Mouse (Mus musculus): ENCODE data around the gene Sowahc. TPM values are rescaled to one million over a fixed set of nuclear protein-coding genes. Genes with fewer than 3 reads are reported as not detected.

Gene Sowahc
- polyA plus RNA-seq (2015; fragmentation: Nextera tagmentation; extraction: Ambion mirVana) = 2.3 and 2.4 TPM in 2 replicates

DNA sequence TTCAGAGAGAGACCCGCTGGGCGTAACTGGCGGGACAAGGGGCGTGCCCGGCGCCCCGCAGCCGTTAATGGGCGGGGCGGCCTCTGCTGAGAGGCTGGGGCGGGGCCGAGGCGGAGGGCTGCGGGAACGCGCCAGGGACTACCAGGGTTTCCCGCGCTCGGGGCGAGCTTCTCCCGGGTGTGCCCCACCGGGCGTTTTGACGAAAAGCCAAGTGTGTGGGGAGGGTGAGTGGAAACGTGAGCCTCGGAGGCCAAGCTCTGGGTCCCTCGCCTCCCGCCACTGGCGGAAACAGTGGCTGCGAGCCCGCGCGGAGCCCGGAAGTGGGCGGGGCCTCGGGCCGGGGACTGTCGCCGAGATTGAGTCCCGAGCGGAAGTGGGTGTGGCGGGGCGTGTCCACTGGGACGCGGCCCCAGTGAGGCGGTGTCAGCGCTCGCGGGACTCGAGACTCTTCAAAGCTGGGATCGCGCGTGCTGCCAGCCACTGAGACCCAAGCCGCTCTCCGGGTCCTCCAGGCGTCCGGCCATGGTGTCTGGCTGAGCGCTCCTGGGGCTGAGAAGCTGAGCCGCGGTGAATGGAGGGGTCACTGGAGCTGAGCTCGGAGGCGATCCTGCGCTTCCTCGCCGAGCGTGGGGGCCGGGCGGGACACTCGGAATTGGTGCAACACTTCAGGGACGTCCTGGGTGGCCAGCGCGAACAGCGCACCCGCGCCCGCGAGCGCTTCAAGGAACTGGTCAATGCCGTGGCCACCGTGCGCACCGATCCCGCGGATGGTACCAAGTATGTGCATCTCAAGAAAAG is at the start of gene Sowahc, which contains the start of gene Sept10:
Sowahc (plus strand) TSS at position 481 of the 798 bp plus-strand sequence.
Sept10 (minus strand) TSS at position 375 of the 798 bp plus-strand sequence.
- DNase-seq (ENCODE audit: low spot score) = peak; percentile 95

DNA sequence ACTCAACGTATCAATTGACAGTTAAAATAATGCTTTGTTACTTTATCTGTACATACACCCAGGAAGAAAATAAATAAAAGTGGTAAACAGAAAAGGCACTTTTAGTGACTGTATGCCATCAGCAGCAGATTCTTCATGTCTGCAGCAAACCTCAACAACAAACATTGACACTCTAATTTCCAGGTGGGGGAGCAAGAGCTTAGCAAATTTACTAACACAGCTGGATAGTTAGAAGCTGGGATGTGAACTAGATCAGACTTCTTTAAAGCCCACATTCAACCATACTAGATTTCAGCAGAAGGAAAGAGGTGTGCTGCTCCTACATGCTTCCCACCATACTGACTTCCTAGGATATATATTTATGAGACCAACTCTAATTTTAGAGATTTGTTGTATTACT is 49.2 kb upstream of the Sowahc start:
- no peak for DNase-seq (ENCODE audit: low spot score)

DNA sequence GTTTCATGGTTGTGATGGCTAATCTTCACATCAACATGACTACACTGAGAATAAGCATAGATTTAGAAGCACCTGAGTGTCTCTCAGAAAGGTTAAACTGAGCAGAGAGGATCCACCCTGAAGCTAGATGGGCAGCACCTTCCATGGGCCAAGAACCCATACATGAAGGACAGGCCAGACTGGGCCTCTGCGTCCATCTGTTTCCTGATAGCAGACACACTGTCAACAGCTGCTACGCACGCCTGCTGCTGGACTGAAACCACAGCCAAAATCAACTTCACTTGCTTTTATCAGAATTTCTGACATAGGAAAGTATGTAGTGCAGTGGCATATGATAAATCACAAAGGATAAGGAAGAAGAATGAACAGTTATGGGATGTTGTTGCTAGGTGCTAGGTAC is 42.1 kb upstream of the Sowahc start:
- DNase-seq (ENCODE audit: low spot score) = no peak

DNA sequence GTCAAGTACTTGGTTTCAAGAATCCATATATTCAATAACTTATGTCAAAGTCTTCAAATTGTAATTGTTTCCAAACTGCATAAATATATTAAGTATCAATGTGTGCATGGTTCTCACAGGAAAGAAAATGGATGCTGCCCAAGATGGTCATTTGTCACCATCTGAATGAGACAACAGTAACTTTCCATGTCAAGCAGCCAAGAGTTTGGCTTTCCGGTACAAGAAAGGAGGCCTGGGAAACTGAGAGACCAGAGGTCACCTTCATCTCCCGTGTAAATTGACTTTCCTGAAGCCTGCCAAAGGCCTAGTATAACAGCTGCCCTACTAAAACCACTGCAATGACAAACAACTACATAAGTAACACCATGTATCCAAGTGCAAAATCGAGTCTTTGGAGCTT is 39.4 kb upstream of the Sowahc start:
- DNase-seq (ENCODE audit: low spot score) = no peak

DNA sequence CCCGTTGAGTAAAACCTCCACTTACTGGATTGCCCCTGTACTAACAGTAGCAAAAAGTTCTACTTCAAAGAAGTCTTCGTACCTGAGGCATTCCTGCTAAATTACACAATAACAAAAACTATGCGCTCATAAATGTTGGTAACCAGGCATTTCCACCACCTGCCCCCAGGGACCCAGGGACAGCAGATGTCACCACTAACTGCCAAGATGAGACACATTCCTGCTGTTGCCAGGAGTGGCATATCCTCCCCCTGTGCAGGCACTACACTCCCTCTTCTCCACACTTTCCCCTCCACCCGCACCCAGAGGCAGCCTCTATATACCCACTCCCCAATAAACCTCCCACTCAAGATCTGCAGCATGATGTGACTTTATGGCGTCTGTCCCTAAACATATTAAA is 26.9 kb upstream of the Sowahc start:
- DNase-seq (ENCODE audit: low spot score) = no peak

DNA sequence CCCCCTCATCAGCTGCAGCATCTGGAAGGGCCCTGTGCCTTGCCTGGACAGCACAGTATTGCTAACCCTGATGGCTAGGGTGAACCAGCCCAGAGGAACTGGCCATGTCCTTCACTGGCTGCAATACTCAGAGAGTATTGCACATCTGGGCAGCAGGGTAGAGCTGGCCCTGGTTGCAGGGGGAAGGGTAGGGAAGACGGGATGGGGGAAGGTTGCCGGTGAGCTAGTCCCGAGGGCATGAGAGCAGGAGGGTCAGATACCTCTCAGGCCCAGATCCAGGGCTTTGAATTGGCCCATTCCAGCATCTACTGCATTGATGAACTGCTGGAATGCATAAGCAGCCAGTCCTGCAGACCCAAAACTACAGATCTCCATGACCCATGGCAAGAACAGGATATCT is 25.0 kb upstream of the Sowahc start:
- no peak for DNase-seq (ENCODE audit: low spot score)

DNA sequence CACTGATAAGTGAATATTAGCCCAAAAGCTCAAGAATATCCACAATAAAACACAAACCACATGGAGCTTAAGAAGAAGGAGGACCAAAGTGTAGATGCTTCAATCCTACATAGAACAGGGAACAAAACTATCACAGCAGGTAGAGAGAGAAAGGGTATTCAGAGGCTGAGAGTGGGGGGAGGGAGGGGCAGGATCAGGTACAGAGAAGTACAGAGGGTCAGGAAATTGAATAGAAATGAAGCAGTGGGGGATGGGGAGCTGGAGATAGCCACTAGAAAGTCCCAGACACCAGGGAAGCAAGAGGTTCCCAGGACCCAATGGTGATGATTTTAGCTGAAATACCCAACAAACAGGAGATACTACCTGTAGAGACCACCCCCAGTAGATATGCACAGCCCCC is 21.7 kb upstream of the Sowahc start:
- no peak for DNase-seq (ENCODE audit: low spot score)

DNA sequence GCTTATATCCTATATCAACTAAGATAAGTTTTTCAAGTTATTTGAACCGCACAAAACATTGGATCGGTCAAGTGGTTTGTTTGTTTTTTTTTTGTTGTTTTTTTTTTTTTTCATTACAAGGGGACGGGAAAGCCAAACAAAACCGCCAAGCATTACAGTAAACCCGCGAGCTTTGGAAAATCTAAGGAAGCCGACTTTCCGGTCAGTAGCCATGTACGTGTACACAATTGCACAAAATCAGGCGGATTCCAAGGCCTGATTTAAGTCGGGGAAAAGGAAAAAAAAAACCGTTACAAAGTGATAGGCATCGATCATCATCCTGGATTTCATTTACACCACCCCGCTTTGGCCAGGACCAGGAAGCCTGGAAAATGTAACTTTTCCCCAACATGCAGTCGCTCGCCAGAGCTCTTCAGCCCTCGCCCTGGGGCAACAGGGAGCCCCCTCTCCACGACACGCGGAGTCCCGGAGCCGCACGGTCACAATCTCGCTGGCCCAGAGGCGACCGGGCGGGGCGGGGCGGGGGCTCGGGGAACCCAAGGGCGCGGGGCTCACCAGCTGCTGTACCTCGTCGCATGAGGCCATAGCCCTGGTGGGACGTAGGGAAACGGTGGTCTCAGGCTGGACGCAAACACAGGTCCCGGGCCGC is 805 bp upstream of the Sowahc start:
- DNase-seq (ENCODE audit: low spot score) = no peak

DNA sequence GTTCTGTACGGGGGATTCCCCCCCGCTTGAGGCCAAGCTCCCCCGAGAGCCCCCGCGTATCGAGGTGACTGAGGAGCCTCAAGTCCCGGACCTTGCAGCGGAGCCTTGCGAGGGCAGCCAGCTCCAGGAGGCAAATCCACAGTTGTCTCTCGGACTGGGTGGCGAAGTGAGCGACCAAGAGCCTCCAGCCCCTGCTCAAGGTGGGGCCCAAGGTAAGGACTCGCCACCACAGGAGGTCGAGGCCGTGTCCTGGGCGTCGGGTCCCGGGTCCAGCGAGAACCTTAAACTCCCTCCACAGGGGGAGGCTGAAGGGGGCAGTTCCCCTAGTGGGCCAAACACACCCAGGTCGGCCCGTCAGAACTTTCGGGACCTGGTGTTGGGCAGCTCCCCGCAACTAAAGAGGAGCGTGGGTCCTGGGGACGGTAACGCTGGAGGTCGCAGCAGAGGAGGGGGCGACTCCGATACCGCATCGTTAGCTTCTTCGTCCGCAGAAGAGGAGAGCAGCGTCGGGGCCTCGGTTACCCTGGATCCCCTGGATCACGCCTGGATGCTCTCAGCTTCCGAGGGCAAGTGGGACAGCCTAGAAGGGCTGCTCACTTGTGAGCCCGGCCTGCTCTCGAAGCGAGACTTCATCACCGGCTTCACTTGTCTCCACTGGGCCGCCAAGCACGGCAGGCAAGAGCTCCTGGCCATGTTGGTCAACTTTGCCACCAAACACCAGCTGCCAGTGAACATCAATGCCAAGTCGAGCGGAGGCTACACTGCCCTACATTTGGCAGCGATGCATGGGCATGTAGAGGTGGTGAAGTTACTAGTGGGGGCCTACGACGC is 733 bp downstream of the Sowahc start:
- peak; percentile 3 for DNase-seq (ENCODE audit: low spot score)

DNA sequence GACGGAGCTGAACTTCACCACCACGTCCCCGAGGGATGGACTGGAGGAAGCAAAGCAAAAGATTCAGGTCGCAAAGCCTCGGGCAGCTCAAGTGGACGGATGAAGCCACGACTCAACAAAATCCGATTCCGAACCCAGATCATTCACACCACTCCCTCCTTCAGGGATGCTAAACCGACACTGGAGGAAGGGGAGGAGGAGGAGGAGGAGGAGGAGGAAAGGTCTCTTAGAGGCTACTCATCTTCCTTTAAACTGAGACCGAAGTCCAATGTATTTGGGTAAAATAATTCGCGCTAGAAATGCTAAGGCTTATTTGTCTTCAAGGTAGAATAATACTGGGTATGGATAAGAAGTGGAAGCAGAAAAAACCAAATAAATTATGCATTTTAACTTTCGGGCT is 1.5 kb downstream of the Sowahc start:
- no peak for DNase-seq (ENCODE audit: low spot score)

DNA sequence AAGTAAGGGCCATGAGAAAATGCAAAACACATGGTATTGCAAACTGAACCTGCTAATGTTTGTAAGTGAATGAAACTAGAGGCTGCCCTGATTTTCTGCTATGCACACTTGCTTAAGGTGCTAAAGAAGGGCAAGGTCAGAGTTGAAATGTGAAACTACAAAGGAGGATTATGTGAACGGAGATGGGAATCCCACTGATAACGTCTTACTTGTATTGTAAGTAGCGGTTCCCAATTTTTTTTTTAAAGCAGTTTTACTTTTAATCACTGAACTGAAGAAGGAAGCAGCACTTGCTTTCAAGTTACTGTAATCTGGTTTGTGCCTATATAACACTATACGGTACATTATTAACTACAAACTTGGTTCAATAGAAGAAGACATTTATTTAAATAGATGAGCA is 2.1 kb downstream of the Sowahc start:
- DNase-seq (ENCODE audit: low spot score) = no peak

DNA sequence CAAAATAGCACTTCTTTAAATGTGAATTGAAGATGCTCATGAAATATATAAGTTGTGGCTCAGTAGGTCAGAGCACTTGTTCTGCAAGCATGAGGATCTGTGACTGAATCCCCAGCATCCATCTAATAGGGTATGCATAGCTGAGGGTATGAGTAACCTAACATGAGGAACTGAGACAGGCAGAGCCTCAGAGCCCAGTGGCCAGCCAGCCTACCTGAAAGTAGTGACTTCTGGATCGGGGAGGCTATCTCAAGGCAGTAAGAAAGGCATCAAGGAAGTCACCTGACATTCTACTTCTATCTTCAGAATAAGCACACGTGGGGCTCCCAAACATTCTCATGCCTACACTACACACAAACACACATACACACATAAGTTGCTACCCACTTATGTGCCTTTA is 3.4 kb downstream of the Sowahc start:
- DNase-seq (ENCODE audit: low spot score) = no peak

DNA sequence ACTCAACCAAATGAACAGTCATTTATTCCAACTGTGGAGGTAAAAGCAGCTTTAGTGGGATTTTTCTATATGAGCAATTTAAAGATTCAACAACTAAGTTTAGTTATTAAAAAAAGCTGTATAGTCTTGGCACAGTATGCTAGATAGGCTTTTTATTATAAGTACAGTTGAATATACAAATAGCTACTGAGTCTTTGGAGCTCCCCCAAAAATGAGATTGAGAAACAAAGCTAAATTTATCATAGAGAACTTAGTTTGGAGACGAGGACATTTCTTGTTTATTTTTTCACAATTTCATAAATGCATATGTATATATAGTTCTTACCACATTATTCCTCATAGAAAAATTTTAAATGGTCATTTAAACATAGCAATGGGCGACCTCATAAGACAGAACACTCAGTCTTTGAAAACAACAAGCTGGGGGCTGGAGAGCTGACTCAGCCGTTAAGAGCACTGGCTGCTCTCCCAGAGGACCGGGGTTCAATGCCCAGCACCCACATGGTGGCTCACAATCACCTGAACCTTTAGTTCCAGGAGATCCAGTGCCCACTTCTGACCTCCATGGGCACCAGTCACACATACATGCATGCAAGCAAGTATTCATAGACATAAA is 7.6 kb downstream of the Sowahc start:
- DNase-seq (ENCODE audit: low spot score) = no peak

DNA sequence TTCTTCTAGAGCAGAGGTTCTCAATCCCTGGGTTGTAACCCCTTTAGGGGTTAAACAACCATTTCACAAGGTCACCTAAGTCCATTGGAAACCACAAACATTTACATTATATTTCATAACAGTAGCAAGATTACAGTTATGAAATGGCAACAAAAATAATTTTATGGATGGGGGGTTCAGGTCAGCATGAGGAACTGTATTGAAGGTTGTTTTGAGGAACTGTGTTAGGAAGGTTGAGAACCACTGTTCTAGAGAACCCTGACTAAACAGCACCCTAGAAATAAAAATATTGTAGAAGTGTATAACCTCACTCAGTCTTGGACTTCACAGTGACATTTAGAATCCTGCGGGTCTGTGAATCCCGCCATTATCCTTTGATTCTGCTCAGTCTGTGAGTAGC is 13.5 kb downstream of the Sowahc start:
- no peak for DNase-seq (ENCODE audit: low spot score)

DNA sequence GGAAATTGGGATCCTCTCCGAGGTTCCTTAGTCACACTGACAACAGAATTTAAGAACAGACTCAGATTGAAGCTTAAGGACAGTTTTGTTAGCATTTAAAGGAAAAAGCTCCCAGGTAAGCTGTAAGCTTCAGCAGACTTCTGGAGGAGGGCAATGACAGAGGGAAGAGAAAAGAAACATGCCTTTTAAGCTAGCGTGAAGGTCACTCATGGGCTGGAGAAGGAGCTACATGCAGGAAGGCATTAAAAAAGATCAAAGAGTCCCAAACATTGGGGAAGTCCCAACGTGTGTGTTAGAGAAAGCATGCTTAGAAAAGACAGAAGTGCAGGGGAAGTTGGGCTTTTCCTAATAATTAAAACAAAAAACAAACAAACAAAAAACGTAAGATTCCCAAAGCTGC is 14.1 kb downstream of the Sowahc start:
- no peak for DNase-seq (ENCODE audit: low spot score)

DNA sequence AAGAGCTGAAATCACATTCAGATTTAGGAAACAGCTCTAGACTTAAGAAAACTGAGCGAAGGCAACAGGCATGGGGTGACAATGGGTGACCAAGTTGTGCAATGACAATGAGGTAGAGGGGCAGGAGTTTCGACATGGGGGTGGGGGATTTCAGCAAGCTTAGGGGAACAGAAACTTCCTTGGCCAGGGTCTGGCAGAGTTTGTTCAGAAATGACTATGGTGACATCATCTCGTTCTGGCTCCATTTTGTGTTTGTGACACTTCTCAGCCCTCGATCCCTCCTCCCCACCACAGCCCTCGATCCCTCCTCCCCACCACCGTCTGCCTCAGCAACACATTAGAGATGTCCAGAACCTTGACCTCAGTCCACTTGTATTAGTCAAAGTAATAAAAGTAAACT is 14.7 kb downstream of the Sowahc start:
- DNase-seq (ENCODE audit: low spot score) = no peak

DNA sequence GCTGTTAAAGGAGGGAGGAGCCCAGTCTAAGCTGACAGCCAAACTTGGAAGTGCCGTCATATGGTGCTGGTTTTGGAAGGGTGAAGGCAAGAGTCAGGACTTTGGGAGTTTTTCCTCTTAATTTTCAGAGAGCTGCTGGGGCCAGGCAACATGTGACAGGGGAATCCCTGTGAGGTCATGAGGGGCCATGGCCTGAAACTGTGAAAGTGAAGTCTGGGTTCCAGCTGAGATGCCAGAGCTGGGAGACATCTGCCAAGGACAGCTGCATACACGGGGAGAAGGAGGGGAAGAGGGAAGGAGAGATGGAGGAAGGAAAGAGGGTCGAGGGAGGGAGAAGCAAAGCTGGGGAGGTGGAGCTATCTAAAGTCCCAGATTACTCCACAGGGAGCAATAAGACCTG is 16.0 kb downstream of the Sowahc start:
- DNase-seq (ENCODE audit: low spot score) = no peak

DNA sequence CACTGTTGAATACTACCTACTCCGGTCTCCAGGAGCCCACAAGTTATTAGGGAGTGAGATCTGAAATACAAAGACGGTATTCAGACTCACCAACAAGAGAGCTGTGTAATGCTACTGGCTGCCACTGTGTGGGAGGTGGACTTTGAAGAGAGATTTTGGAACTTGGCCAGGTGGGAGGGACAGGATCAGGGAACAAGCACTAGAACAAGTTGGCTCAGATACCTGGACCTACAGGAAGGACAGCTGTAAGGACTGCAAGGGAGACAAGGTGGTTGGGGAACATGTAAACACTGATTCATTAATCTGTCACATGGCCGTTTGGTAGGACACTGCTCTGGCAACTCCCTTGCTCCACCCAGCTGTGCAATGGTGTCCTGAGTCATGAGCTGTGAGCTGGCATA is 19.4 kb downstream of the Sowahc start:
- DNase-seq (ENCODE audit: low spot score) = no peak

DNA sequence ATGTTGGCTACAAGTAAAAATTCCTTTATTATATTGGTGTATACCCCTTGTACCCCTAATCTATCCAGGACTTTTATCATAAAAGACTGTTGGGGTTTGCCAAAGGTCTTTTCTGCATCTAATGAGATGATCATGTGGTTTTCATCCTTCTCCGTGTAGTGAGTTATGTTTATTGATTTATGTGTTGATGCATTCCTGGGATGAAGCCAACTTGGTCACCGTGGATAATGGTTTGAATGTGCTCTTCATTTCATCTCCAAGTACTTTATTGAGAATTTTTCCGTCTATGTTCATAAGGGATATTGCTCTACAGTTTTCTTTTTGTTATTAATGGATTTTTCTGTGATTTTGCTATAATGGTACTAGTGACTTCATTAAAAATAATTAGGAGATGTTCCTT is 27.8 kb downstream of the Sowahc start:
- no peak for DNase-seq (ENCODE audit: low spot score)

DNA sequence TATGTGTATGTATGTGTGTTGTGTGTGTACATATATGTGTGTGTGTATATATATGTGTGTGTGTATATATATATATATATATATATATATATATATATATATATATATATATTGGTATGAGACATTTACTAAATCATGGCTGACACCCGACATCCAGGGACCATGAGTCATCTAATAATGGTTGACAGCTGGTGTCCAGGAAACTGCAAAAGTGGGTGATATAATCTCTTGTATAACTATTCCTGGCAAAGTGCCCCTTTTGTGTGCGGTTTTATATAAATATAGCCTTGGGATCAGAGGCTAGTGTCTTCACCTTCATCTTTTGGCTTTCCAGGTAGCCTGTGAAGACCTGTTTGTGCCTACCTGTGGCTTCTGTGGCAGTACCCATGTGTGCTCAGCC is 28.9 kb downstream of the Sowahc start:
- DNase-seq (ENCODE audit: low spot score) = no peak

DNA sequence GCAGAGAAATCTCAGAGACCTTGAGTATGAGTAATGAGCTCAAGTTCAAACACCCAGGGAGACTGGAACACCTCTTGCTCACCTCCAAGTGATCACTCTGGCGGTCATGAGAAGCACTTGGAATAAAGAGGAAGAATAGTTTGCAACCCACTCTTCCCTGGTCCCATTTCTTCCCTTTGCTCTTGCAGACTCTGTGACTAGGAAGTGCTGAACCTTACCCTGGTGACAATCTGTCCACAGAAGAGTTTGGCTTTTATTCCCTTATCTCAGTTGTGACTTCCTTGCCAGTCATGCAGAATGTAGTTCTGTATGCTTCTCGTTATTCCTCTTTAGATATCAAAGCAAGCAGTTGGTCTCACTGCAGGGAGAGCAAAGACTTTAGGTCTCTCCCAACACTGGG is 30.2 kb downstream of the Sowahc start:
- DNase-seq (ENCODE audit: low spot score) = no peak

DNA sequence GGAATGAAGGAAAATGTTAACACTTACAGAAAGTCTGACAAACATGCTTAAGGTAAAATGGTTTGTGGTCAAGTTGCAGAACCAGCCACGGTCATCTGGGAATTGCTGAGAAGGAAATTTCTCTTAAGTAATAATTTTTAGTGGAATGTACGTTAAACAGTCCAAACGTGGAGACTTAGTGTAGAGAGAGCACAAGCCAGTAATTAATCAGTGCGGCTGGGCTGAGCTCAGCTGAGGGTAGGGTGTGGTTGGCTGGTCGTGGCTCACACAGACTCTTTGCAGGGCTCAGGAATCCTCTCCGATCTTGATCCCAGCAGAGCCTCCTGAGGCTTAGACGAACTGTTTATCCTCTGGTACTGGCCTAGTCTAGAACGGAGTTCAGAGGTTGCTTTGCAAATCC is 30.6 kb downstream of the Sowahc start:
- DNase-seq (ENCODE audit: low spot score) = no peak

Measured in thymus, postnatal 0 days (tissue).